Mouse (Mus musculus) myocyte (in vitro differentiated cells): ENCODE data around the gene Erf.

ENCODE experiments used
- CEBPB ChIP-seq: IDR thresholded peaks from 2 replicates; pipeline ENCODE4 v1.6.1; 2011; ENCODE audit warnings: mild to moderate bottlenecking, moderate library complexity; ENCODE audit not compliant: poor library complexity, insufficient read depth, severe bottlenecking
- E2F4 ChIP-seq: IDR thresholded peaks from one replicate; pipeline ENCODE4 v1.6.1; 2011; ENCODE audit warnings: mild to moderate bottlenecking, control low read depth, moderate library complexity; ENCODE audit not compliant: insufficient read depth
- MAX ChIP-seq: IDR thresholded peaks from one replicate; pipeline ENCODE4 v1.6.1; 2011; ENCODE audit warnings: low read depth, mild to moderate bottlenecking, control low read depth
- MYOG ChIP-seq, 3 experiments: IDR thresholded peaks; one replicate each; pipeline ENCODE4 v1.6.1; 2011; ENCODE audit warnings: control low read depth in 2 of 3, low read depth in 2 of 3, mild to moderate bottlenecking in 2 of 3; ENCODE audit not compliant: insufficient read length in 2 of 3, control insufficient read depth in 1 of 3, insufficient read depth in 1 of 3
- POLR2A ChIP-seq: IDR thresholded peaks from one replicate; pipeline ENCODE4 v1.6.1; 2011; ENCODE audit warnings: low read depth, mild to moderate bottlenecking, control low read depth, moderate library complexity; ENCODE audit not compliant: insufficient read length
- POLR2AphosphoS2 ChIP-seq: IDR thresholded peaks from one replicate; pipeline ENCODE4 v1.6.1; 2011; ENCODE audit warnings: low read depth, control low read depth; ENCODE audit not compliant: insufficient read length
- SRF ChIP-seq: IDR thresholded peaks from one replicate; pipeline ENCODE4 v1.6.1; 2011; ENCODE audit warnings: low read depth; ENCODE audit not compliant: control insufficient read depth, insufficient read length
- TCF12 ChIP-seq: IDR thresholded peaks from one replicate; pipeline ENCODE4 v1.6.1; 2011; ENCODE audit warnings: mild to moderate bottlenecking, control low read depth; ENCODE audit not compliant: poor library complexity, insufficient read depth, severe bottlenecking
- TCF3 ChIP-seq: IDR thresholded peaks from one replicate; pipeline ENCODE4 v1.6.1; 2011; ENCODE audit warnings: low read depth, control low read depth; ENCODE audit not compliant: insufficient read length
- USF1 ChIP-seq: IDR thresholded peaks from one replicate; pipeline ENCODE4 v1.6.1; 2011; ENCODE audit warnings: low read depth, mild to moderate bottlenecking, control low read depth, moderate library complexity

- TF ChIP-seq POLR2A (peak; percentile 49), CEBPB (no peak), MYOG (IDR thresholded peaks at IDR 0.05; ENCODE audit: control insufficient read depth in 1 of 3, insufficient read depth in 1 of 3, insufficient read length in 2 of 3, low read depth in 2 of 3) (no peak), E2F4 (no peak), USF1 (no peak), POLR2AphosphoS2 (peak; percentile 82), TCF12 (no peak), MAX (no peak), TCF3 (no peak), SRF (no peak)
These were observed 11.5 kb downstream of the Erf start for GRCm38 (mm10) chr7:25238829-25239623.
